Mouse (Mus musculus): ENCODE measurements at regions not wholly inside any gene's neighbourhood (a gene's known extent, or its start where the extent isn't known, plus 50 kb on each side); places are given as distances from the start of the nearest gene placed in this dataset.

DNA sequence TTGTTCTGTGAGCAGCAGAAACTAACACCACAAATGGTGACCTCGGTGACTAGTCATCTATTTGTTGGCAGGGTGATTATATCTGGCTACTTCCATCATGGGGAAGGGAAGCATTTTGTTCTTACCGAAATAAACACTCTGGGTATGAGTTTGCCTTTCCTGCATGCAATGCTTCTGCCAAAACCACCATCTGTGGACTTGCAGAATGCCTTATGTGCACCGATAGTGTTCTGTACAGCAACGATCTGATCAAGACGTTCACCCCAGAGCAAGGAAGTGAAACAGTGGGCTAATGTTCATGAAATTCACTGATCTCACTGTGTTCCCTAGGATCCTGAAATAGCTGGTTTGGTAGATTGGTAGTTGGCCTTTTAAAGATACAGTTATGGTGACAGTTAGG lies 96.3 kb upstream of the Adcy1 start:
- Histone ChIP-seq H3K4me1 (no peaks in the 10 kb centered on the region), H3K9ac (no peak overlapping the region), H3K27me3 (no peaks in the 10 kb centered on the region), H3K27ac (no peak overlapping the region), H3K4me3 (no peak overlapping the region), H3K36me3 (no peaks in the 10 kb centered on the region), H3K4me2 (replicated peaks) (no peak overlapping the region), H3K9me3 (replicated peaks) (no peaks in the 10 kb centered on the region)
- no peak for ATAC-seq (ENCODE audit: low FRiP score)
- WGBS, result 94% methylated on average over 5 of the region's 5 CpGs

DNA sequence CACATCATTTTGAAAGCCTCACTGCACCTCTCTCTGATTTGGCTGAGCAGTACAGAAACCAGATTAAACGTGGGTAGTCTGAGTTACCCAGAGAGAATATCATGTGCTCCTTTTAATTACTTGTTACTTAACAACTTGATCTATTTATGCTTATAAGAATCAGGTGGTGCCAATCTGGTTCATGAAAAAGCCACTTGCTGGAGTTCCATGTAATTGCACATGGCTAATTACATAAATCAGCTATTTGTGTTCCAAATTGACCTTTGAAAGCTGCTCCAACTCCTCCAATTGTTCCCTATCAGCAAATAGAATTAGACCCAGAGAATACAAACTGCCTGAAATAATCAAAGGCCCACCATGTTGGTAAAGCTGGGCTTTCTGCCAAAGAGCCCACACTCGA lies 98.8 kb upstream of the Adcy1 start:
- Histone ChIP-seq H3K4me1 (no peaks in the 10 kb centered on the region), H3K27ac (no peak overlapping the region), H3K9me3 (replicated peaks) (no peaks in the 10 kb centered on the region), H3K4me3 (no peak overlapping the region), H3K4me2 (replicated peaks) (no peak overlapping the region), H3K9ac (no peak overlapping the region), H3K27me3 (no peaks in the 10 kb centered on the region), H3K36me3 (no peaks in the 10 kb centered on the region)
- WGBS, result 75% methylated on average over 2 of the region's 2 CpGs
- no peak for ATAC-seq (ENCODE audit: low FRiP score)

DNA sequence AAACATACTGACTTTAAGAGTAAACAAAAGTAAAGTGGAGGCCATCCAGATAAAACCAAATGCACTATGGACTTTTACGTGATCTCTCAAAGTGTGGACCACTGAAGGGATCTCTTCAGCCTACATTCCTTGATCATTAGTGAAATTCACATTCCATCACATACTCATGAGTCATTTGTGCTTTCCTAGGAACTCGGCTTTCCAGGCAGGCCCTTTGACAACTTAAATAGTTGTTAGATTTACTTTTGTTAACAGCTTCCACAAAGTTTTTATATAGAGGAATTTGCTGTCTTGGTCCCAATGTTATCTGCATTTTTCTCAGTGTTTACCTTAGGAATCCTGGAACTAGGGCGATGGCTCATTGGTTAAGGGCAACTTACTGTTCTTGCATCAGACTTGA lies 99.7 kb upstream of the Adcy1 start:
- ATAC-seq (ENCODE audit: low FRiP score), result no peak
- Histone ChIP-seq H3K4me2 (replicated peaks) (no peak overlapping the region), H3K4me3 (no peak overlapping the region), H3K27me3 (no peaks in the 10 kb centered on the region), H3K9me3 (replicated peaks) (no peaks in the 10 kb centered on the region), H3K9ac (no peak overlapping the region), H3K4me1 (no peaks in the 10 kb centered on the region), H3K27ac (no peak overlapping the region), H3K36me3 (no peaks in the 10 kb centered on the region)
- WGBS, result 91% methylated on average over 3 of the region's 3 CpGs

DNA sequence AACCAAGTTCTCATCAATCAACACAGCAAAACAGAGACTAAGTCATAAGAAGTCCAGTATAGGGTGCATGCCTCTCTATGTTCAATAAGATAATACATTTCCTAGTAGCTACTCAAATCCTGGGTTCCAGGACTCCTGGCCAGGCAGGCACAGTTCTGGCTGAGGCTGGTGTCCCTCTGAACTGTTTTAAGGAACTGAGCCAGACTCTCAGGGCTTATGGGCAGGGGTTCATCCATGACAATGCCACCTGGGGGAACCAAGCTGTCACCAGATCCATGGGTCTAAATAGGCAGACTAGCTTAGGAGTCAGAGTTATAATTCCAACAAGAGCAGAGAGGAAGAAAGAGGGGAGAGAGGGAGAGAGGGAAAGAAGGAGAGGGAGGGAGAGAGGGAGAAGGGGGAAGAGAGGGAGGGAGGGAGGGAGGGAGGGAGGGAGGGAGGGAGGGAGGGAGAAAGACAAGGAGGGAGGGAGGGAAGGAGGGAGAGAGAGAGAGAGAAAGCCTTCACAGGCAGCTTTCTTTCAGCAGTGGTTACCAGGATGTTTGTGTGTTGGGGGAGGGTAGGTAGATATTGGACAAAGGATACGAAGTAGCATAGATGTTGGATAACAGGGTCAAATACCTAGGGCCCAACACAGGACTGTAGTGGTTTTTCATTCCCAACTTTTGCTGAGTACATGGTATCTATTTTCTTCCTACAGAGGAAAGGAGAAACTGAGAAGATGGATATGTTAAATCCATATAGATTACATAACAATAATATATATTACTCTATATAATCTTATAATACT lies 100.3 kb upstream of the Adcy1 start:
- ATAC-seq (ENCODE audit: low FRiP score), result no peak
- Histone ChIP-seq H3K27me3 (no peaks in the 10 kb centered on the region), H3K27ac (no peak overlapping the region), H3K9me3 (replicated peaks) (no peaks in the 10 kb centered on the region), H3K4me1 (no peaks in the 10 kb centered on the region), H3K9ac (no peak overlapping the region), H3K4me3 (no peak overlapping the region), H3K36me3 (no peaks in the 10 kb centered on the region), H3K4me2 (replicated peaks) (no peak overlapping the region)
- 65% methylated on average over 1 of the region's 1 CpGs for WGBS

DNA sequence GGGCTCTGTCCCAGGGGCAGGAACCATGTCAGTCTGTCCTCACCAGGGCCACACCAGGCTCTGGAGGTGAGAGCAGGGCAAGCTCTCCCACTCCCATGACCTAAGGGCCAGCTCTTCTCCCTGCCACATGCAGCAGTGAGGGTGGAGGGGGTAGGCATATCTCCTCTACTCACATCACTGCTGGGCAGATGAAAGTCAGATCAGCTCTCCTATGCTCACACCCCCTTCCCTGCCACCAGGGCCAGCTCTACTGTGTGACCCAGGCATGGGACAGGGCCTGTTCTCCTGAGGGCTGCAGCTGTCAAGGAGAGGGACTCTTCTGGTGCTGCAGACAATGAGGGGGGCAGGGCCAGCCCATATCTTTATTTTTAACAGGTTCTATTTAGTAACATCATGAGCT lies 101.0 kb upstream of the Adcy1 start:
- no peaks in the 10 kb centered on the region for H3K36me3 ChIP-seq
- H3K9me3 ChIP-seq (replicated peaks), result no peaks in the 10 kb centered on the region
- no peak overlapping the region for H3K27ac ChIP-seq
- no peak overlapping the region for H3K9ac ChIP-seq
- no peaks in the 10 kb centered on the region for H3K27me3 ChIP-seq
- no peak overlapping the region for H3K4me3 ChIP-seq
- H3K4me2 ChIP-seq (replicated peaks), result no peak overlapping the region
- H3K4me1 ChIP-seq, result no peaks in the 10 kb centered on the region
- no peak for ATAC-seq (ENCODE audit: low FRiP score)

DNA sequence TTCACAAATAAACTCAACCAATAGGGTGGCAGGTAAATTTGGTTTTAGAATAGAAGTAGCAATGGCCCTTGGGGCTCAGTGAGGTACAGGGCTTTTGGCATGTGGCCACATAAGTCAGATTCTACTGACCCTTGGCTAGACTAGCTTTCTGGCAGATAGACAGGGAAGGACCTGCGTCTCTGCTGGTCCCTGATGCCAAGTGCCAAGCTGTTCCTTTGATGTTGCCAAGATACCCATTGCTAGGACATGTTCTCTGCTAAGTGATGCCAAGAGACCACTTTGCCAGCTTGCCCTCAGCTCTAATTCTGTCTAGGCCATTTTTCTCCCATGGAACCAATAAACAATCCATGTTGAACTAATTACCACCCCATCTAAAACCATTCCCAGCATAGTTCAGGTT lies 110.5 kb upstream of the Adcy1 start:
- WGBS, result 79% methylated on average over 1 of the region's 1 CpGs
- no peak for ATAC-seq (ENCODE audit: low FRiP score)

DNA sequence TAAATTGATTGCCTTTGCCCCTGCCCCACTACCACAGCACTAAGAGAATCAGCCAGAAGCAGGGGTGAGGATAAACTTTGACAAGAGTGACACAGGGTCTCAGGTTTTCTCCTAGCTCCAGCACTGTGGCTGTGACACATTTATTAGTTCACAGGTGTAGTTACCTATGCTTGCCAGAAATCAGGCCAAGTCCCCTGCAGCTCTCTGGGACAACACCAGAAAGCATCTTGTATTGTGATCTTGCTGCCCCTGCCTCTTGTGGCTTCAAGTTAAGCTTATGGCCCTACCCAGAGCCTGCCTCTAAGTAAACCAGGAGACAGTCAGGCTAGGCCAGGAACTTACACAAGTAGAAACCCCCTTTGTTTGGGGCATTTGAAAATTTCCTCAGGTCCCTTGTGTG lies 111.9 kb upstream of the Adcy1 start:
- Histone ChIP-seq H3K4me3 (no peak overlapping the region), H3K27ac (no peak overlapping the region), H3K9me3 (replicated peaks) (no peaks in the 10 kb centered on the region), H3K36me3 (no peaks in the 10 kb centered on the region), H3K4me2 (replicated peaks) (no peak overlapping the region), H3K4me1 (no peaks in the 10 kb centered on the region), H3K27me3 (no peaks in the 10 kb centered on the region), H3K9ac (no peak overlapping the region)
- no peak for ATAC-seq (ENCODE audit: low FRiP score)

More for the DNA sequence above, 110.5 kb upstream of the Adcy1 start:
- no peaks in the 10 kb centered on the region for H3K4me1 ChIP-seq
- H3K36me3 ChIP-seq, result no peaks in the 10 kb centered on the region
- no peaks in the 10 kb centered on the region for H3K27me3 ChIP-seq
- no peaks in the 10 kb centered on the region for H3K9me3 ChIP-seq (replicated peaks)
- H3K4me2 ChIP-seq (replicated peaks), result no peak overlapping the region
- H3K27ac ChIP-seq, result no peak overlapping the region
- no peak overlapping the region for H3K9ac ChIP-seq
- no peak overlapping the region for H3K4me3 ChIP-seq

DNA sequence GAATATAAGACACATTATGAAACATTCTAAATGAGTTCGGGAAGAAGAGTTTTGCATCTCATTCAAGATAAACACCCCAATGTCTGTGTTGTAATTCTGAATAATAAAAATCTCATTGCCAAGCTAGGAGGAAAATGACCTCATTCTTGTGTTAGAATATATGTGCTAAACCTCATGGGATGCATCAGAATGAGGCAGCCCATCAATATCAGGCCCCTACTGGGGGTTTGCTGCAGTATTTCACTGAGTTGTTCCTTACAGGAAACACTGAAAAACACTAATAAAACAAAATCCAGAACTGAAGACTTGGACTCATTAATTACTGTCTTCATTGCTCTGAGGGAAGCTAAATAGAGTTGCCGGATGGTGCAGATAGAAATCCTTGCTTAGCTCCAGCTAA lies 111.6 kb upstream of the Gm11983 start:
- no peaks in the 10 kb centered on the region for H3K4me1 ChIP-seq
- H3K27me3 ChIP-seq, result no peaks in the 10 kb centered on the region
- no peak overlapping the region for H3K9ac ChIP-seq
- 78% methylated on average over 2 of the region's 2 CpGs for WGBS
- H3K27ac ChIP-seq, result no peak overlapping the region
- no peak for ATAC-seq (ENCODE audit: low FRiP score)
- H3K36me3 ChIP-seq, result no peaks in the 10 kb centered on the region
- H3K4me2 ChIP-seq (replicated peaks), result no peak overlapping the region
- no peaks in the 10 kb centered on the region for H3K9me3 ChIP-seq (replicated peaks)
- H3K4me3 ChIP-seq, result no peak overlapping the region

DNA sequence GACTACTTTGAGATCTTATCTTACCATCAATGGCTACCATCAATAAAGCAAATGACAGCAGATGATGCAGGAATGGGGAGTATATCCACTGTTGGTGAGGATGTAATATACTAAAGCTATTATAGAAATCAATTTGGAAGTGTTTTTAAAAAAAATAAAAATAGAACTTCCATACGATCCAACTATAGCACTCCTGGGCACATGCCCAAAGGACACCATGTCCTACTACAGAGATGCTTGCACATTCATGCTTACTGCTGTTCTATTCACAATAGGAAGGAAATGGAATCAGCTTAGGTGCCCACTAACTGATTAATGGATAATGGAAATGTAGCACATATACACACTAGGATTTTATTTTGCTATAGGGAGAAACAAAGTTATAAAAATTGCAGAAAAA lies 96.7 kb upstream of the Gm11983 start:
- H3K27ac ChIP-seq, result no peak overlapping the region
- no peaks in the 10 kb centered on the region for H3K9me3 ChIP-seq (replicated peaks)
- H3K4me3 ChIP-seq, result no peak overlapping the region
- no peaks in the 10 kb centered on the region for H3K27me3 ChIP-seq
- no peak overlapping the region for H3K9ac ChIP-seq
- H3K36me3 ChIP-seq, result no peaks in the 10 kb centered on the region
- ATAC-seq (ENCODE audit: low FRiP score), result no peak
- H3K4me1 ChIP-seq, result no peaks in the 10 kb centered on the region
- H3K4me2 ChIP-seq (replicated peaks), result no peak overlapping the region
- WGBS, result 90% methylated on average over 1 of the region's 1 CpGs

DNA sequence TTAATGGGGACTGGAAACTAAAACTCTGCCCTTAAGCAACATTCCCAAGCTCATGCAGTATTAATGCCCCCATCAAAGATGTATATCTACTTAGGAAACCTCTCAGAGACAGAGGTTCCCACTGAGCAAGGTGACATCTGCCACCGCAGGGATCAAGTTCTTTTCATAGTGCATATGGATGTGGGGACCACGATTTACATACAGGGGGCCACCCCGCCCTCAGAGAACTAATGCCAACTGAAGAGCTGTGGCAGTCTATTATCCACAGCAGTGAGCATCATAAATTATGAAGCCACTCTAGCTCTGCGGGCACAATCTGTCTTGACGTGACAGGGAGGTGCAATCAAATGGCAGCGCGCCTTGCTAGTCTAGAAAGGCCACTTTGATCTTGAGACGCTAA lies 88.6 kb upstream of the Gm11983 start:
- peak; percentile 67 for ATAC-seq (ENCODE audit: low FRiP score)
- H3K36me3 ChIP-seq, result no peaks in the 10 kb centered on the region
- no peak overlapping the region for H3K4me3 ChIP-seq

DNA sequence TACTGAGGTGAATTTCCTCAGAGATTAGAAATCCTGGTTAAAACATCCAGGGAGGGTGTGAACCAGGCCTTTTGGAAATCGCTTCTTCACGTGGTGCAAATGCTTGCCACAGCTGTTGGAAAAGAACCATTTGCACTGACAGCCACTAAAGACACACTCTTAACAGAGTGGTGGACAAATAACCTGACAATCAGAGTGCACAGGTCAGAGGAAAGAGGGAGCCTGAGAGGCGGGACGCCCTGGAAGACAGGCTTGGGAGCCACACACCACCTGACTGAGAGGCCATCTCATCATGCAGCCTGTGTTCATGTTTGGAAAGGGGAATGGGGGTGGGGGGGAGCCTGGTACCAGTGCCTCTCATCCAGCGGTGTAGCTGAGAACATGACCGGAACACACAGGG lies 87.0 kb upstream of the Gm11983 start:
- Histone ChIP-seq H3K36me3 (no peaks in the 10 kb centered on the region), H3K27ac (no peak overlapping the region), H3K9me3 (replicated peaks) (no peaks in the 10 kb centered on the region), H3K27me3 (no peaks in the 10 kb centered on the region), H3K4me2 (replicated peaks) (no peak overlapping the region), H3K9ac (no peak overlapping the region), H3K4me1 (peaks cover 9% of the 10 kb centered on the region), H3K4me3 (no peak overlapping the region)
- ATAC-seq (ENCODE audit: low FRiP score), result 0 out of 2 replicates have a peak, but pooled peaks have one; percentile 48
- WGBS, result 27% methylated on average over 6 of the region's 6 CpGs

More for the DNA sequence above, 88.6 kb upstream of the Gm11983 start:
- H3K4me1 ChIP-seq, result peaks cover 9% of the 10 kb centered on the region
- H3K4me2 ChIP-seq (replicated peaks), result no peak overlapping the region
- no peak overlapping the region for H3K9ac ChIP-seq
- no peak overlapping the region for H3K27ac ChIP-seq
- H3K9me3 ChIP-seq (replicated peaks), result no peaks in the 10 kb centered on the region
- no peaks in the 10 kb centered on the region for H3K27me3 ChIP-seq
- 60% methylated on average over 8 of the region's 8 CpGs for WGBS

DNA sequence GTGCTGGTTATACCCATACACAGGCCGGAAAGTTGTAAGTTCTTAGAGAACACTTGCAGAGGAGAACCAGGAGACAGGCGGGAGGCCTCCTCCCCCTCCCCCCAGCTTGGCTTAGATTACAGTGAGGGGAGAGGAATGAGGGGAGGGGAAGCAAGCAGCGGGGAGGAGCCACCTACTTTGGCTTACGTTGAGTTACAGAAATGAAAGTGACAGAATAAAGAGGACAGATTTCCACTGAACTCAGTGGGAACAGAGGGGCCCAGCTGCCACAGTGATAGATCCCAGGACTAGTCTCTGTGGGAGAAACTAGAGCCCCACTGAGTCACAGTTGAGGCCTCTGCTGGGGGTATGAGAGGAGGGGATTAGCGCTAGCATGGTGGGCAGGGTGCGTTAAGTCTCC lies 86.5 kb upstream of the Gm11983 start:
- Histone ChIP-seq H3K4me3 (no peak overlapping the region), H3K9me3 (replicated peaks) (no peaks in the 10 kb centered on the region), H3K27ac (no peak overlapping the region), H3K9ac (no peak overlapping the region), H3K4me1 (peaks cover 9% of the 10 kb centered on the region), H3K4me2 (replicated peaks) (peak overlapping the region; percentile 21; the same call in 1 of the 2 replicates), H3K27me3 (no peaks in the 10 kb centered on the region), H3K36me3 (no peaks in the 10 kb centered on the region)
- no peak for ATAC-seq (ENCODE audit: low FRiP score)
- 14% methylated on average over 6 of the region's 6 CpGs for WGBS

DNA sequence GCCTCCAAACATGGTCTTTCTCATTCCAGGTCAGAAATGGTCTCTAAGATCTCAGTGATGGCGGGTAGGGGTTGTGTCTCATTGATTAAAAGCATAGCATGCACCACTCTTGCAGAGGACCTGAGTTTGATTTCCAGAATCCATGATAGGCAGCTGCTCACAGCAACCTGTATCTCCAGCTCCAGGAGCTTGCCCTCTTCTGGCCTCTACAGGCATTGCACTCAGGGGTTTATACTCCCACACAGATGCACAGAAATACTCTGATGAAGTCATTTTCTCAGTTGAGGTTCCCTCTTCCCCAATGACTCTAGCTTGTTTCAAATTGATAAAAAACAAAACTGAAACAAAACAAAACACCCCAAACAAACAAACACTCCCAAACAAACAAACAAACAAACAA lies 81.1 kb upstream of the Gm11983 start:
- no peaks in the 10 kb centered on the region for H3K36me3 ChIP-seq
- no peaks in the 10 kb centered on the region for H3K4me1 ChIP-seq
- no peak overlapping the region for H3K4me2 ChIP-seq (replicated peaks)
- H3K27ac ChIP-seq, result no peak overlapping the region
- 91% methylated on average over 1 of the region's 1 CpGs for WGBS
- H3K4me3 ChIP-seq, result no peak overlapping the region
- ATAC-seq (ENCODE audit: low FRiP score), result no peak
- H3K9ac ChIP-seq, result no peak overlapping the region
- H3K27me3 ChIP-seq, result no peaks in the 10 kb centered on the region
- peaks cover 8% of the 10 kb centered on the region; the same call in 1 of the 2 replicates for H3K9me3 ChIP-seq (replicated peaks)
